49 mouse cellular contexts compared by ENCODE assay signal in genomic region chr4:34715062-34715461, GRCm38 (mm10). TPM values are rescaled to one million over a fixed set of nuclear protein-coding genes. Genes with fewer than 3 reads are reported as not detected.
"Had no signal": no experiment of that assay in that cellular context is flagged by ENCODE, and none has a peak within 500 bp of the region (broad histone marks: within the 10 kb centered on the region; RNA-seq: fewer than 3 reads in every experiment).

No protein-coding gene starts in this region.

- H3K9me3 ChIP-seq: heart, embryonic 15.5 days; hindbrain, embryonic 15.5 days; intestine, embryonic 15.5 days had no signal

- H3K4me1 ChIP-seq: heart, embryonic 12.5 days; heart, embryonic 13.5 days; heart, embryonic 15.5 days; hindbrain, embryonic 10.5 days; hindbrain, embryonic 12.5 days; hindbrain, embryonic 13.5 days; hindbrain, embryonic 15.5 days; intestine, embryonic 15.5 days; kidney, embryonic 15.5 days had no signal

- DNase-seq: heart, postnatal 10 days; heart, postnatal 14 days; heart, postnatal 36 days; heart, postnatal 4 days; kidney, adult 11 months; kidney, adult 18-20 months; kidney, adult 2 months; kidney, adult 8-10 months; kidney, adult 9 months; kidney, postnatal 10 days; kidney, postnatal 14 days; kidney, postnatal 25 days; kidney, postnatal 36 days; kidney, postnatal 4 days; layer of hippocampus, adult 9-11 months; layer of hippocampus, postnatal 36 days had no signal

- H3K36me3 ChIP-seq: heart, embryonic 12.5 days; heart, embryonic 13.5 days; heart, embryonic 15.5 days; hindbrain, embryonic 10.5 days; hindbrain, embryonic 12.5 days; hindbrain, embryonic 13.5 days; hindbrain, embryonic 15.5 days; intestine, embryonic 15.5 days; kidney, embryonic 15.5 days had no signal

- H3K27me3 ChIP-seq: heart, embryonic 12.5 days; heart, embryonic 13.5 days; heart, embryonic 15.5 days; hindbrain, embryonic 12.5 days; hindbrain, embryonic 13.5 days; hindbrain, embryonic 15.5 days; intestine, embryonic 15.5 days; kidney, embryonic 15.5 days had no signal

- H3K9ac ChIP-seq: heart, embryonic 12.5 days; heart, embryonic 13.5 days; heart, embryonic 15.5 days; hindbrain, embryonic 12.5 days; hindbrain, embryonic 13.5 days; hindbrain, embryonic 14.5 days; hindbrain, embryonic 15.5 days; intestine, embryonic 15.5 days; kidney, embryonic 15.5 days had no signal

- H3K4me3 ChIP-seq: heart, embryonic 12.5 days; heart, embryonic 13.5 days; heart, embryonic 15.5 days; hindbrain, embryonic 10.5 days; hindbrain, embryonic 12.5 days; hindbrain, embryonic 13.5 days; hindbrain, embryonic 15.5 days; intestine, embryonic 15.5 days; kidney, embryonic 15.5 days; layer of hippocampus, adult 2 months; left cerebral cortex, adult 2 months had no signal

- H3K27ac ChIP-seq: heart, embryonic 13.5 days; heart, embryonic 15.5 days; hindbrain, embryonic 10.5 days; hindbrain, embryonic 12.5 days; hindbrain, embryonic 13.5 days; hindbrain, embryonic 14.5 days; hindbrain, embryonic 15.5 days; hindbrain, postnatal 0 days; intestine, embryonic 15.5 days; kidney, embryonic 15.5 days; kidney, postnatal 0 days; layer of hippocampus, adult 2 months; left cerebral cortex, adult 2 months had no signal

- H3K4me2 ChIP-seq: heart, embryonic 12.5 days; heart, embryonic 13.5 days; heart, embryonic 15.5 days; hindbrain, embryonic 12.5 days; hindbrain, embryonic 13.5 days; hindbrain, embryonic 14.5 days; hindbrain, embryonic 15.5 days; intestine, embryonic 15.5 days; kidney, embryonic 15.5 days had no signal

- ATAC-seq: hindbrain, embryonic 16.5 days; hindbrain, postnatal 0 days; intestine, embryonic 15.5 days; intestine, embryonic 16.5 days; intestine, postnatal 0 days had no signal

RNA-seq across cellular contexts. Expression of gene Cfap206, which starts 14.9 kb away (rescaled TPM):
- total RNA-seq: hematopoietic stem cell, adult 5-6 weeks had no signal
- polyA plus RNA-seq: heart, embryonic 13.5 days; heart, postnatal 0 days; intestine, embryonic 14.5 days; large intestine, adult 2 months had no signal

RNA-seq across cellular contexts. Expression of gene Gm136, which starts 41.0 kb away (rescaled TPM):
- total RNA-seq: heart, postnatal 10 days; heart, postnatal 14 days; heart, postnatal 25 days; heart, postnatal 36 days; heart, postnatal 4 days; hematopoietic stem cell, adult 5-6 weeks; hindbrain, postnatal 0 days; layer of hippocampus, adult 18-20 months; layer of hippocampus, adult 2 months; layer of hippocampus, adult 8-10 months; layer of hippocampus, postnatal 10 days; layer of hippocampus, postnatal 14 days; layer of hippocampus, postnatal 25 days; layer of hippocampus, postnatal 36 days; left cerebral cortex, adult 18-20 months; left cerebral cortex, adult 2 months had no signal
- polyA plus RNA-seq: heart, embryonic 12.5 days; heart, embryonic 13.5 days; heart, embryonic 14.5 days; heart, embryonic 15.5 days; heart, embryonic 16.5 days; heart, postnatal 0 days; hindbrain, embryonic 10.5 days; hindbrain, embryonic 11.5 days; hindbrain, embryonic 12.5 days; hindbrain, embryonic 13.5 days; hindbrain, embryonic 14.5 days; hindbrain, embryonic 15.5 days; hindbrain, embryonic 16.5 days; hindbrain, postnatal 0 days; intestine, embryonic 14.5 days; intestine, embryonic 15.5 days; intestine, embryonic 16.5 days; intestine, postnatal 0 days; kidney, adult 2 months; kidney, embryonic 14.5 days; kidney, embryonic 15.5 days; kidney, embryonic 16.5 days; kidney, postnatal 0 days; large intestine, adult 2 months had no signal
